Mouse (Mus musculus) adrenal gland, postnatal 4 days (tissue): ENCODE measurements around the gene Slco3a1. TPM values are rescaled to one million over a fixed set of nuclear protein-coding genes. Genes with fewer than 3 reads are reported as not detected.
A peak's percentile ranks its signal among the peaks of the same experiment; 100 is the strongest.

Source experiments
- DNase-seq, 2 experiments: peaks; one replicate each; pipeline ENCODE4 v3.0.0; 2021 to 2022; ENCODE audit warnings: low spot score in 2 of 2, mixed read lengths in 2 of 2
- long read RNA-seq, 2 experiments: library from polyadenylated mRNA; stranded (forward); transcript quantifications; one replicate each; pipeline ENCODE4 v2.0.0; 2021
- total RNA-seq, 2 experiments: library from RNA; stranded (reverse); gene quantifications; 2 replicates each; pipeline ENCODE4 v1.2.3; 2021

Slco3a1 gene
- 10 to 100 TPM; 29.4 to 37.4 TPM for total RNA-seq
- long read RNA-seq, experiment 1, full-length matches to known transcripts = 20 of 26 reads
- long read RNA-seq, experiment 1, partial matches to known transcripts = 2 of 26 reads
- long read RNA-seq, experiment 1, other reads (novel, unspliced or antisense) = 4 of 26 reads
- long read RNA-seq, experiment 2, full-length matches to known transcripts = 85 of 122 reads
- long read RNA-seq, experiment 2, partial matches to known transcripts = 12 of 122 reads
- long read RNA-seq, experiment 2, other reads (novel, unspliced or antisense) = 25 of 122 reads

GRCm38 (mm10) chr7:74554608-74555311 is at the start of gene Slco3a1:
Gene Slco3a1 (minus strand): TSS chr7:74554780.
- DNase-seq = peak; percentile 26 to 35

GRCm38 (mm10) chr7:74600996-74601395 is 46.4 kb upstream of the Slco3a1 start:
- DNase-seq = no peak

DNA sequence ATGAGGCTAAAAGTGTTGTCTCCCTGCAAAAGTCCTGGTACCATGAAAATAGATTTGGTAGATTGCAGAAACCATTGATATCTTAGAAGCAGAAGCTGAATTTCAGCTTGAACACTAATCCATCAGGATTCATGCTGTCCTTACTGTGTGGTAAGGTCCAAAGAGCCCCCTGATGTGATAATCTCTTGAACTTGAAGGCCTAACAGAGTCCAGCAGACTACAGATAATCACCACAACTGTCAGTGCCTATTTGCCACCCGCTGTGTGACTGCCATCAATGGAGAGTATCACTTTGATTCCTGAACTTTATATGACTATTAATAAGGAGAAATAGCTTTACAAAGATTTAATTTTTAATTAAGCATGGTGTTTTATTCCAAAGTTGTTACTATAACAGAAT is 24.8 kb upstream of the Slco3a1 start:
- DNase-seq = no peak

DNA sequence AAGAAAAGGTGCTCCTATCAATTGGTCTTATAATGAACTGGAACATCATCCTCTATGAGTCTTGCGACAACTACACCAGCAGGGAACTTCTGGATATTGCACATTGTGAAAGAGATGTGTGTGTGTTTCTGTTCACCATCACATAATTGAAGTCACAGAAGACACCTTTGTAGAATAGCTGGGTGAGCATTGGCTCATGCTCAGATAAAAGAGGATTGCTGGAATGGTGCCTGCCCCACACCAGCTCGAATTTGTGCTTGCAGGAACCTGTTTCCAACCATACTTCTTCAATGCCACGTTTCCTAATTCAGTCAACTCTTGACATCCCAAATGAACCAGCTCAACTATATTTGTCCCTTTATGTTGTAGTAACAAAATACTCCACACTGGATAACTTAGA is 21.1 kb upstream of the Slco3a1 start:
- DNase-seq = no peak

DNA sequence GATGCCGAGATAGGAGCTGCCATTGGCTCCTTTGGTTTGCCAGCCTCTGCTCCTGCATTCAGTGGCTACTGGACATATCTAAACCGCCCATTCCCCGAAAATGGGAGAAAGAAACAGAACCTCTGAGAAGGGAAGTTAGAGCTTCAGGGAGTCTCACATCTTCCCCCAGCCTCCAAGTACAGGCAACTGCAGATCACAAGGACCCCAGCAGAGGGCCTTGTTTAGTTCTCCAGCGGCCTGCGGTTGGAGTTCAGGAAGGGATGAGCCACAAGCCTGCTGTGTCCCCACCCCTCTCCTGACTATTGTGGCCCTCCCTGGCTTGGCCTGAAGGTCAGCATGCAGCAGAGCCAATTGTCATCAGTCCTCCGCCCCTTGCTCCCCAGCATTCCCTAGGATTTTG is 836 bp upstream of the Slco3a1 start:
- DNase-seq = peak; percentile 18 to 37

- peak; percentile 11 for DNase-seq
Observed at GRCm38 (mm10) chr7:74554041-74554561, 479 bp downstream of the Slco3a1 start.

DNA sequence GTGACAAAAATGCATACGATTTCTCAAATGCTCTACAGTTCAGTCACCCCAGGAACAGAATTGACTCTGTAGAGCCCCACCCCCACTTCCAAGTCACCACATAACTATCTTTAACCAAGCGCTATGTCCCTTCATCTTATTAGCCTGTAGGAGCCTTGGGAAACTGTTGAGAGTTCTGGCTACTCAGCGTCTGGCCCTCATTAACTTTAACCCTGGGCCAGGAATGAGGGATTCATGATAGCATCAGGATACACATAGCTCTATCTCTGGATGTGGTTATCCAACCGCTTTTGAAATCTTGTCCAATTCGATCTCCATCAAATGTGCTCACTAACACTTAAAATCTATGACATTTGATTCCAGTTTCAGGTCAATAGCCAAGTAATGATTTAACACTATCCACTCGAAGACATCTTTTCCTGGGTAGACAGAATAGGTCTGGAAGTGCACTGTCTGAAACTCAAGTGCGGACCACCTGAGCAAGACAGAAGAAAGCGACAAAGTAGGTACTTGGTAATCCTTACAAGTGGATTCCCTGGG is 1.4 kb downstream of the Slco3a1 start:
- DNase-seq = no peak

- DNase-seq = no peak
Observed at GRCm38 (mm10) chr7:74552546-74552945, 2.0 kb downstream of the Slco3a1 start.

GRCm38 (mm10) chr7:74552000-74552358 is 2.6 kb downstream of the Slco3a1 start:
- DNase-seq = no peak

DNA sequence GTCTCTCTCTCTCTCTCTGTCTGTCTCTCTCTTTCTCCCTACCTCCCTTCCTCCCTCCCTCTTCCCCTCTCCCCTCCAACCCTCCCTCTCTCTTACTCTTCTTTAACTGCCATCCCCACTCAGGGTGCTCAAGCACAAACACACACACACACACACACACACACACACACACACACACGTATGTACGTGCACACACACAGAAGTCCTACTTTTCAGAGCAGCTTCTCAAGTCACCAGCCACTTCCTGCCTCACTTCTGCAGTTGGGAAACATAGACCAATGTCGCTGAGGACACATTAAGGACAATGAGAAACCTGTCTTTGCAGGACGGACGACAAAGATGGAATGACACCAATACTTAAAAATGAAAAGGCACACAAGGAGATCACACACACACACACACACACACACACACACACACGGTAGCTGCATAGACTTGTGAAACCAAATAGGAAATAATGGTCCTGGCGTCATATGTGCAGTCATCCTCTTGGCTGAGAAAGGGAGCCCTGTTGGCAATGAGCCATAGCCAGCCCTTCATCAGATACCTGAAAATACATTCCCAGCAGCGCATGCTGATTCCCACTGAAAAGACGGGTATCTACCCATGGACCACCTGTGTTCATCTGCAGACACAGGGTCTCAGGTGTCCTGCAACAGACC is 3.1 kb downstream of the Slco3a1 start:
- DNase-seq = no peak

GRCm38 (mm10) chr7:74549686-74550085 is 4.9 kb downstream of the Slco3a1 start:
- DNase-seq = no peak

DNA sequence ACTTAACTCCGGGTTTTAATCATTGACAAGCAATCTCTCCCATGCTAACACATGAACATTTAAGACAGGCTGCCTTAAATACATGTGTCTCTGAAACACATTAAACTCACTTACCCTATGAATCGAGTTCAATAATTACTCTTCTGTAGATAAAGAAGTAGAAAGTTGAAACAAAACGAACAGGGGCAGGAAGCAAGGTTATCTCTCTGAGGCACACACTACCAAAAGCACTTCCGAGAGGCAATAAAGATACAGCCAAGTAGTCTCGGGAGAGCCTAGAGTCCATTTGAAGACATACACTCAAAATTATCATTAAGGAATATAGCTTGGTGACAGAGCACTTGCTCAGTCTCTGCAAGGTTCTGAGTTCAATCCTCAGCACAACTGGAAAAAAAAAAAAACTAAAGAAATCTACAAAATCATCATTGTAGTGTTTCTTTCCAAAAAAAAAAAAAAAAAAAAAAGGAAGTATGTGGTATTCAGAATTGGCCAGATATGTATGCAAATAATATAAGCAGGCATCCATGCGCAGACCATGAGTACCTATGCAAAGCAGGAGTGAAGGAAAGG is 5.5 kb downstream of the Slco3a1 start:
- DNase-seq = no peak

DNA sequence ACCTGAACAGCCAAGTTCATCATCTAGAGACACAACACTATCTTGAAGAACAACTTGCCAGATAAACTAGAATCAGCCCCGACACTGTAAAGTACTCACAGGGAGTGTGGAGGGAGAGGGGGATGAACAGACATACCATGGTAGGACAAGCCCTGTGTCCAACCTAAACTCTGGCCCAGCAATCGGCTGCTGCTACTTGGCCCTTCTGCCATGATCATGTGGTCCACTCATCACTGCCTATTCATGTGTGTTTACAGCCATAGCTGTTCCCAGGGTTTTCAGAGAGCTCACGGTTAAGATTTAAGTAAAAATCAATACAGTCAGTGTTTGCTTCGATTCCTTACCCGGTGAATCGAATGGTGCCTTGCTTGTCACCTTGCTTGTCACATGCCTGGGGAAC is 7.9 kb downstream of the Slco3a1 start:
- no peak for DNase-seq

DNA sequence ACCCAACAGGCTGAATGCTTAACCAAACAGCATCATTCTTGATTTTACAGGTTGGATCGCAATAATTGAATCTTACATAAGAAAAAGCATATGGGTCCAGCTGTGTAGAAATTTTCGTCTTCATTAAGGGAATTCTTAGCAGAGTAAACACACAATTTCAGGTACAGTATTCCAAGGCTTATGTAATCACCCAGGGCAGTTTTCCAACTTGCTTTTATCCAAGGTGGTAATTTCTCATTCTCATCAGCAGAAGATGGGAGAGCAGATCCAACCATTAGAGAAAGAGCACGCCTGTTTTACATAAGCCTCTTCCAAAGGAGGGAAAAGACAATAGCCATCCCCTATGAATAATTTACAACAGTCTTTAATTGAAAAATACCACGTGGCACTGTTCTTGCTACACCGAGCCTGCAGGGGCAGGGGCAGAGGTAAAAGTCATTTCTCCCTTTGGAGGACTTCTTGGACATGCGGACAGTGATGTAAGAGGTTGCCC is 9.0 kb downstream of the Slco3a1 start:
- no peak for DNase-seq

DNA sequence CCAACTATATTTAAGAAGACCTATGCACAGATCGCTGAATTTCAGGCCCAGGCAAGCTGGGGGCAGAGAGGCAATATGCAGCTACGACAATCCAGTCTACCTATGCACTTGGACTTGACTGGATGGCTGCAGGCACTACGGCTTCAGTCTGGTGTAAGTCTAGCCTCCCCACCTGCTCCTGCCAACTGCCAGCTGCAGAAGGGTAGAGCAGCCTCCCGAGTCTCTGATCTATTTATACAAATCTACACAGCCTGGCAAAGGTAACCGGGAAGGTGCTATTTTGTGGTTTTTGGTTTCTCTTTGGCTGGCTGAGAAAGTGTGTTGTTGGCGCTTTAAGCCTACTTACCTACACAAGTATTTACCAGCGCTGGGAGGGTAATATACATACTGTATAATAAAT is 10.3 kb downstream of the Slco3a1 start:
- no peak for DNase-seq

DNA sequence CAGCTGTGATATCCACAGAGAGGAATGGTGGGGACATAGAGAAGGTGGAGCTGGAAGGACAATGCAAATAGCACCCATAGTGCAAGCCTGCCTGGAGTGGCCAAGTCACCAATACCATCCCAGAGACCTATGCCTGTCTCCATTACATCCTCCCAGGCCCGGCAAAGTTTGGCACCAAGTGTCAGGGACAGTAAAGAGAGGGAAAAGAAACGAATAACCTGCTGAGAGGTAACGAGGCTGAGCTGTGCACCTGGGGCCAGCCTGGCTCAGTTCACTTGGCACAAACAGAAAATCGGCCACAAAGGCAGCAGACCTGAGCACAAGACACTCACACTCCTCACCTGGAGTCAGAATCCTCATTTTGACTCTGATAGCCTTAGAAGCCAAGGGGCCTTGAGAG is 12.6 kb downstream of the Slco3a1 start:
- DNase-seq = no peak

- DNase-seq = no peak
Observed at GRCm38 (mm10) chr7:74540933-74541725, 13.5 kb downstream of the Slco3a1 start.

DNA sequence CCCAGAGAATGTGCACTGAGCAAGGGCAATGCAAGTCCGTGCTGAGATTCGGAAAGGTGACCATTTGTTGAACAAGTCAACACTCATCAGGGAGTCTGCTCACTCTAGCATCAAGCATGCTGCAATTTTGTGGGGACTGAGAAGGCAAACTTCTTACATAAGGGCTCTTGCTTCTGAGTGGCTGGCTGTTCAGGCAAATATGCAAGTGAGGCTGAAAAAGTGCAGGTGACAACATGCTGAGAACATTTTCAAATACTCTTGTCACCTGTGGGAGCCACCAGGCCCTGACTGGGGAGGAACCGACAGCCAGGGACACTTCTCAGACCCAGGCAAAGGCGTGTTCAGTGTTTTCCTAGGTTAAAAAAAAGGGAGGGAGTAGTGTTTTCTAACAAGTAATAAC is 18.4 kb downstream of the Slco3a1 start:
- DNase-seq = no peak

GRCm38 (mm10) chr7:74531468-74532097 is 23.0 kb downstream of the Slco3a1 start:
- no peak for DNase-seq

DNA sequence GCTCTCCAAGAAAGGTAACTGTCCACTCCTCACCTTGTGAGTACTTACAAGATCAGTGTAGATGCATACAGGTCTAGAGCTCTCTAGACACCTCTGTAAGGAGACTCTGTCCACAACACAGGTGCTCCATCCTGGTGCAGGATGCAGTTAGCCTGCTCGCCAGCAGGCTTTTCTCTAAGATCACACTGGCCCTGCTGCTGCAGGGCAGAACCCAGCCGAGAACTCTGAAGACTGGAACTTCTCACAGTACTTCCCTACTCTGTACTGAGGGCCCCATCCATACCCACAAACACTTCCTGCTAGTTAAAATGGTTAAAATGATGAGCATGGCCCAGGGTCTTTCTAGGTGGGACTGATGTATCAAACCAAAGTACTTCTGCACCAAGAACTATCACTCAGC is 24.7 kb downstream of the Slco3a1 start:
- DNase-seq = no peak
